Mouse (Mus musculus) monocyte, adult 2 months (primary cell): ENCODE measurements around the gene Nup107.
A peak's percentile ranks its signal among the peaks of the same experiment; 100 is the strongest.

Experiments used
- DNase-seq, 2 experiments: peaks; one replicate each; pipeline ENCODE4 v3.0.0; 2022; ENCODE audit warnings: low spot score in 2 of 2, low read depth in 1 of 2

Gene Nup107

GRCm38 (mm10) chr10:117792141-117793091 is at the start of gene Nup107:
Nup107 (minus strand) TSS chr10:117792705.
- peak; percentile 100 for DNase-seq

- DNase-seq = no peak
Observed at GRCm38 (mm10) chr10:117841765-117842164, 49.3 kb upstream of the Nup107 start.

GRCm38 (mm10) chr10:117840431-117840995 is 48.0 kb upstream of the Nup107 start:
- no peak for DNase-seq

- no peak for DNase-seq
Observed at GRCm38 (mm10) chr10:117839737-117840136, 47.2 kb upstream of the Nup107 start.

GRCm38 (mm10) chr10:117838924-117839323 is 46.4 kb upstream of the Nup107 start:
- no peak for DNase-seq

GRCm38 (mm10) chr10:117836354-117836753 is 43.8 kb upstream of the Nup107 start:
- no peak for DNase-seq

GRCm38 (mm10) chr10:117835453-117835852 is 42.9 kb upstream of the Nup107 start:
- DNase-seq = no peak

GRCm38 (mm10) chr10:117830797-117831196 is 38.3 kb upstream of the Nup107 start:
- no peak for DNase-seq

GRCm38 (mm10) chr10:117829472-117830155 is 37.1 kb upstream of the Nup107 start:
- no peak for DNase-seq

- no peak for DNase-seq
Observed at GRCm38 (mm10) chr10:117829022-117829421, 36.5 kb upstream of the Nup107 start.

- DNase-seq = no peak
Observed at GRCm38 (mm10) chr10:117828536-117828935, 36.0 kb upstream of the Nup107 start.

- no peak for DNase-seq
Observed at GRCm38 (mm10) chr10:117824647-117825046, 32.1 kb upstream of the Nup107 start.

GRCm38 (mm10) chr10:117824139-117824538 is 31.6 kb upstream of the Nup107 start:
- DNase-seq = no peak

- no peak for DNase-seq
Observed at GRCm38 (mm10) chr10:117823321-117823720, 30.8 kb upstream of the Nup107 start.

GRCm38 (mm10) chr10:117818600-117818999 is 26.1 kb upstream of the Nup107 start:
- no peak for DNase-seq

GRCm38 (mm10) chr10:117816721-117817120 is 24.2 kb upstream of the Nup107 start:
- DNase-seq = no peak

- no peak for DNase-seq
Observed at GRCm38 (mm10) chr10:117812501-117812900, 20.0 kb upstream of the Nup107 start.

GRCm38 (mm10) chr10:117811555-117811954 is 19.1 kb upstream of the Nup107 start:
- no peak for DNase-seq

- DNase-seq = no peak
Observed at GRCm38 (mm10) chr10:117810506-117810905, 18.0 kb upstream of the Nup107 start.

- no peak for DNase-seq
Observed at GRCm38 (mm10) chr10:117808068-117808467, 15.6 kb upstream of the Nup107 start.

- no peak for DNase-seq
Observed at GRCm38 (mm10) chr10:117805919-117806318, 13.4 kb upstream of the Nup107 start.
